Mouse (Mus musculus) heart, embryonic 15.5 days (tissue): ENCODE data around the gene Hnrnpa0. TPM values are rescaled to one million over a fixed set of nuclear protein-coding genes. Genes with fewer than 3 reads are reported as not detected.

Source experiments
- ATAC-seq: fragments of 200-750 bp; cut with Nextera tagmentation; replicated peaks from 2 replicates; pipeline ENCODE4 v1.8.0; 2017; ENCODE audit warnings: low read depth, moderate TSS enrichment; ENCODE audit not compliant: insufficient number of reproducible peaks, insufficient read depth, low FRiP score
- H3K27ac ChIP-seq: fragments of 300-500 bp; sonication (generic); 2 replicates; pipeline ENCODE4 v1.5.1; 2015; ENCODE audit warnings: mild to moderate bottlenecking, inconsistent platforms
- H3K27me3 ChIP-seq: fragments of 300-500 bp; sonication (generic); 2 replicates; pipeline ENCODE4 v1.6.1; 2015; ENCODE audit warnings: inconsistent platforms
- H3K36me3 ChIP-seq: fragments of 300-500 bp; sonication (generic); 2 replicates; pipeline ENCODE4 v1.6.1; 2015; ENCODE audit warnings: mild to moderate bottlenecking, inconsistent platforms
- H3K4me1 ChIP-seq: fragments of 300-500 bp; sonication (generic); replicated peaks from 2 replicates; pipeline ENCODE4 v1.6.1; 2015; ENCODE audit warnings: inconsistent platforms
- H3K4me2 ChIP-seq: fragments of 300-500 bp; sonication (generic); 2 replicates; pipeline ENCODE4 v1.6.1; 2015; ENCODE audit warnings: inconsistent platforms, mild to moderate bottlenecking, moderate library complexity
- H3K4me3 ChIP-seq: fragments of 300-500 bp; sonication (generic); 2 replicates; pipeline ENCODE4 v1.5.1; 2015; ENCODE audit warnings: mild to moderate bottlenecking, inconsistent platforms
- H3K9ac ChIP-seq: fragments of 300-500 bp; sonication (generic); 2 replicates; pipeline ENCODE4 v1.6.1; 2015; ENCODE audit warnings: mild to moderate bottlenecking, inconsistent platforms
- H3K9me3 ChIP-seq: fragments of 300-500 bp; sonication (generic); replicated peaks from 2 replicates; pipeline ENCODE4 v1.6.1; 2016; ENCODE audit warnings: inconsistent platforms
- WGBS: fragments of 180-500 bp; shearing (Covaris S2); methylation state at CpG from one replicate; pipeline ENCODE4 v1.1.7; 2015; ENCODE audit warnings: mixed read lengths; 5-methylcytosine and 5-hydroxymethylcytosine counted together
- polyA plus RNA-seq: library from polyadenylated mRNA; unstranded; fragments of >200 nt; fragmentation: Nextera tagmentation; extraction: Ambion mirVana; gene quantifications from 2 replicates; pipeline ENCODE4 v1.2.1, GENCODE M21; 2015

The Hnrnpa0 gene
- polyA plus RNA-seq: 15.9 and 21.0 TPM in 2 replicates

DNA sequence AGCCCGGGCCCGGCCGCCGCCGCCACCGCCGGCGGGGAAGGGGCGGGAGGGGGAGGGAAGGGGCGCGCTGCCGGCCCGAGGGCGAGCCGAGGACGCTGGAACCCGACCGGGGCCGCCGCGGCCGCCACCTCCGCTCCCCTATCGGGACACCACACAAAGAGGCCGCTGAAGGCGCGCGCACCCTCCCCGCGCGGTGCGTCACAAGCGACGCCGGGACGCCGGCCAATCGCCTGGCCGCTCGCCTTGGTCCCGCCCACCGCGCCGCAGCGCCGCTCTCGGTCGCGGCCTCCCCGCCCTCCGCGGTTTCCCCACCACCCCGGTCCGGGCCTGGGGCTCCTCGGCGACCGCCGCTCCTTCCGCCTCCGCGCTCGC is at the start of gene Hnrnpa0:
TSS of gene Hnrnpa0 (minus strand) at position 161 of the 372 bp plus-strand sequence.
- Histone ChIP-seq H3K27me3 (no peaks in the 10 kb centered on the region), H3K4me2 (peak within 1 kb of the TSS; percentile 69), H3K9me3 (no peaks in the 10 kb centered on the region), H3K36me3 (no peaks in the 10 kb centered on the region), H3K9ac (peak within 1 kb of the TSS; percentile 98), H3K27ac (peak within 1 kb of the TSS; percentile 95), H3K4me3 (peak within 1 kb of the TSS; percentile 92), H3K4me1 (peaks cover 29% of the 10 kb centered on the region)
- 2% methylated on average over 47 of the region's 62 CpGs for WGBS
- peak; percentile 93 for ATAC-seq

DNA sequence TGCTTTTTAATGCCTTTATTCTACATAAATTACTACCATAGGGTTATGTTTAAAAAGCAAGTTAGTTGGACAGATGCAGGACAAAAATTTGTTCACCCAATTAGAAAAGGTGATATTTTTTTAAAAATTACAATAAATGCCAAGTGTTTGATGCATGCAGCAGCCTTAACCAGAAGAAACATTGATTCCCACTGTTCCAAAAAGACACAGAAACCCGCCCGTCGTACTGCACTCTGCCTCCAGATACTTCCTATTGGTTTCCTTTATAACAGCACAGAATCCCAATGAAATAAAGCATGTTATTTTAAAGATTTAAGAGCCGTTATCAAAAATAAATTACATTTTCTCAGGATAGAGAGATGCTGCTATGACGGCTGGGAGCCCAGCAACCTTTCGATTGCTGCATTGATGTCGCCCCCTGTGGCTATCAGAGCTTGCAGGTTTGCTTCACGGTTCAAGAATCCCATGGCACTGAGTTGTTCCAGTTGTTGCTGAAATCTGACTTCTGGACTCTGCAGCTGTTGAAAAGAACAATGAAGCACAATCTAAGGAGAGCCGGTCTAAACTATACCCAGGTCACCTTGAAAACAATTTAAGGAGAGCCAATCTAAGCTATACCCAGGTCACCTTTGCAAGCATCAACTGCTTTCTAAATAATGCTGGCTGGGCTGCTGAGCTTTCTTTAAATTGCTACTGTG is 49.3 kb upstream of the Hnrnpa0 start:
- Histone ChIP-seq H3K9ac (no peak overlapping the region), H3K9me3 (no peaks in the 10 kb centered on the region), H3K4me2 (no peak overlapping the region), H3K36me3 (peaks cover 58% of the 10 kb centered on the region), H3K27ac (no peak overlapping the region), H3K27me3 (no peaks in the 10 kb centered on the region), H3K4me1 (no peaks in the 10 kb centered on the region), H3K4me3 (no peak overlapping the region)
- no peak for ATAC-seq
- WGBS: 76% methylated on average over 9 of the region's 9 CpGs

GRCm38 (mm10) chr13:58176105-58176504 is 47.7 kb upstream of the Hnrnpa0 start:
- no peaks in the 10 kb centered on the region for H3K4me1 ChIP-seq
- H3K4me3 ChIP-seq: no peak overlapping the region
- H3K9me3 ChIP-seq: no peaks in the 10 kb centered on the region
- H3K9ac ChIP-seq: no peak overlapping the region
- H3K4me2 ChIP-seq: no peak overlapping the region
- 82% methylated on average over 3 of the region's 3 CpGs for WGBS
- no peaks in the 10 kb centered on the region for H3K27me3 ChIP-seq
- no peak for ATAC-seq
- no peak overlapping the region for H3K27ac ChIP-seq
- H3K36me3 ChIP-seq: peaks cover 57% of the 10 kb centered on the region

DNA sequence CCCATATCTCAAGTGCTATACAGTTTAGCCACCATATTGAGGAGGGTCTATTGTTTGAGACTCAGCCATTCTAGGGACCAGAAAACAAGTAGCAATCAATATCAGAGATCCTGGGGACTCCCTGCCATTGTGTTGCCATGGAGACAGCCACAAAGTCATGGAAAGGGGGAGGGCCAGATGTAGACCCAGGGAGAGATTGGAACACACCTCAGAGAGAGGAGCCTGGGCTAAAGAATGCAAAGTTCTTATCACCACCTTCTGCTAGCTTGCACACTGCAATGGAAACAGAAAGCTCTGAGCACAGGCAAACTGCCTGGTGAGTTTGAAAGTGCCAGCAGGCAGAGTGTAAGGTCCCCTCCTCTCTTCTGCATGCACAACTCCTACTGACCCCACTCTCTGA is 39.8 kb upstream of the Hnrnpa0 start:
- no peak for ATAC-seq
- Histone ChIP-seq H3K9me3 (no peaks in the 10 kb centered on the region; the same call in 1 of the 2 replicates), H3K4me2 (no peak overlapping the region), H3K4me3 (no peak overlapping the region), H3K4me1 (no peaks in the 10 kb centered on the region), H3K27ac (no peak overlapping the region), H3K27me3 (no peaks in the 10 kb centered on the region), H3K36me3 (peaks cover 7% of the 10 kb centered on the region; the same call in 1 of the 2 replicates), H3K9ac (no peak overlapping the region)

GRCm38 (mm10) chr13:58163343-58163742 is 35.0 kb upstream of the Hnrnpa0 start:
- H3K27me3 ChIP-seq: no peaks in the 10 kb centered on the region
- no peak overlapping the region for H3K4me3 ChIP-seq
- H3K9ac ChIP-seq: no peak overlapping the region
- H3K4me2 ChIP-seq: no peak overlapping the region
- ATAC-seq: no peak
- 94% methylated on average over 12 of the region's 12 CpGs for WGBS
- H3K4me1 ChIP-seq: no peaks in the 10 kb centered on the region; the same call in 1 of the 2 replicates
- H3K9me3 ChIP-seq: peaks cover 5% of the 10 kb centered on the region; the same call in 1 of the 2 replicates
- H3K36me3 ChIP-seq: peaks cover 26% of the 10 kb centered on the region; the same call in 1 of the 2 replicates
- H3K27ac ChIP-seq: no peak overlapping the region

DNA sequence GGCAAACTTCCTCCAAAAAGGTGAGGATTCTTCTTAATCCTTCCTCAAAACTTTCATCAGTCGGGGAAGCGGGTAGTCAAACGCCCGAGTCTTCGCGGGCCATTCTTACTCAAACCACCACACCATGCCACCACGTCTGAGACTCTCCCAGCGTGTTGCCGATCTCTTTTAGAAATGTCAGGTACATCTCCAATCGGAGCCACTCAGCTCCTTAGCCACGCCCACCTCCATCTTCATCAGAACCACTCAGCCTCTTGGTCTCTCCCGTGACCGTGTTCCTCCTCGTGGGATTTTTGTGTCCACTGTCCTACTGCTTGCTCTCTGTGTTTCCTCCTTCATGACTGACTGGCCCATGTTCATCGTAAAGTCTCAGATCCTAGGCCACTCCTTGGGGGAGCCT is 32.4 kb upstream of the Hnrnpa0 start:
- H3K9ac ChIP-seq: no peak overlapping the region
- H3K36me3 ChIP-seq: peaks cover 26% of the 10 kb centered on the region; the same call in 1 of the 2 replicates
- no peak overlapping the region for H3K27ac ChIP-seq
- no peaks in the 10 kb centered on the region for H3K27me3 ChIP-seq
- peaks cover 6% of the 10 kb centered on the region for H3K4me1 ChIP-seq
- no peak overlapping the region for H3K4me2 ChIP-seq
- H3K9me3 ChIP-seq: peaks cover 5% of the 10 kb centered on the region; the same call in 1 of the 2 replicates
- 94% methylated on average over 15 of the region's 15 CpGs for WGBS
- no peak for ATAC-seq
- no peak overlapping the region for H3K4me3 ChIP-seq

DNA sequence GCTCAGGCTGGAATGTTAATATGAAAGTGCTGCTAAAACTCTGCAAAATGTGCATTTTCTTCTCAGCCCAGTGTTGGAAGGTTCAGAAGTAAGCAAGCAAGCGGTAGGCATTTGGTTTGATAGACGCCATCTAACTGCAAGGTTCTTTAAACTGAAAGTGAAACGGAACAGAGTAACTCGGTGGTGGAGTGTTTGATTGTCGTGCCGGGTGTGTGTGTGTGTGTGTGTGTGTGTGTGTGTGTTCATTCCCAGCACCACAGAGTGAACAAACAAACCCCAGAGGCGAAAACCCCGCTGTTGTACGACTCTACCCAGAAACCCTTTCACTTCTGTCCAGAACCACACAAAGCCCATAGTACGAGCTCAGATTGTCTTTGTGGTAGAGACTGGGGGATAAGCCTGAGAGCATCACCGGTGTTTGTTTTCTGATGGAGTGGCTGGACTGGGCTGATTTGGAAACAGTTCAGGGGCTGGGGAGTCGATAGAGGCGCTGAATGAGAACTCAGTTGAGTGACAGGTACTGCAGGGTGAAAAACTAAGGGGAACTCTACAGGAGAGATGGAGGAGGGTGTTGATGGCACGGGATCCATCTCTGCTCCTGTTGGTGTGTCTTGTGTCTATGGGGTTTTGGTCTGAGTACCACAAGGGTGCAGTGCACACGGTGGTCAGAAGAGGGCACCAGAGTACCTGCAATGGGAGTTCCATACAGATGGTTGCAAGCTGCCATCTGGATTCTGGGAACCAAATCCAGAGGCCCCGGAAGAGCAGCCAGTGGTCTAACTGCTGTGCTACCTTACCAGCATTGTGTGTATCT is 29.9 kb upstream of the Hnrnpa0 start:
- peaks cover 26% of the 10 kb centered on the region; the same call in 1 of the 2 replicates for H3K36me3 ChIP-seq
- ATAC-seq: peak; percentile 62; the same call in 1 of the 2 replicates
- H3K9ac ChIP-seq: peak overlapping the region; percentile 69
- H3K4me1 ChIP-seq: peaks cover 6% of the 10 kb centered on the region
- H3K4me3 ChIP-seq: peak overlapping the region; percentile 92
- H3K4me2 ChIP-seq: peak overlapping the region; percentile 95
- H3K27ac ChIP-seq: peak overlapping the region; percentile 72
- no peaks in the 10 kb centered on the region for H3K27me3 ChIP-seq
- 0 out of 2 replicates have a peak, but pooled peaks cover 5% of the 10 kb centered on the region for H3K9me3 ChIP-seq
- WGBS: 9% methylated on average over 16 of the region's 16 CpGs

- ATAC-seq: peak; percentile 86
- Histone ChIP-seq H3K27ac (peak within 1 kb of the TSS; percentile 72), H3K4me3 (peak within 1 kb of the TSS; percentile 92), H3K27me3 (no peaks in the 10 kb centered on the region), H3K9ac (peak within 1 kb of the TSS; percentile 69), H3K4me2 (peak within 1 kb of the TSS; percentile 95), H3K36me3 (peaks cover 22% of the 10 kb centered on the region; the same call in 1 of the 2 replicates), H3K9me3 (0 out of 2 replicates have a peak, but pooled peaks cover 5% of the 10 kb centered on the region), H3K4me1 (peaks cover 6% of the 10 kb centered on the region)
- WGBS: under 1% methylated on average over 30 of the region's 30 CpGs
Observed at GRCm38 (mm10) chr13:58157447-58158098, 29.2 kb upstream of the Hnrnpa0 start, which contains the start of gene Idnk. Gene Idnk (plus strand): TSS chr13:58157649.

GRCm38 (mm10) chr13:58157036-58157435 is 28.7 kb upstream of the Hnrnpa0 start:
- H3K36me3 ChIP-seq: peaks cover 18% of the 10 kb centered on the region; the same call in 1 of the 2 replicates
- H3K27me3 ChIP-seq: no peaks in the 10 kb centered on the region
- H3K9ac ChIP-seq: peak overlapping the region; percentile 69
- WGBS: 16% methylated on average over 8 of the region's 8 CpGs
- H3K9me3 ChIP-seq: 0 out of 2 replicates have a peak, but pooled peaks cover 5% of the 10 kb centered on the region
- H3K27ac ChIP-seq: no peak overlapping the region
- no peak for ATAC-seq
- H3K4me1 ChIP-seq: peaks cover 6% of the 10 kb centered on the region
- peak overlapping the region; percentile 95 for H3K4me2 ChIP-seq
- H3K4me3 ChIP-seq: peak overlapping the region; percentile 92

DNA sequence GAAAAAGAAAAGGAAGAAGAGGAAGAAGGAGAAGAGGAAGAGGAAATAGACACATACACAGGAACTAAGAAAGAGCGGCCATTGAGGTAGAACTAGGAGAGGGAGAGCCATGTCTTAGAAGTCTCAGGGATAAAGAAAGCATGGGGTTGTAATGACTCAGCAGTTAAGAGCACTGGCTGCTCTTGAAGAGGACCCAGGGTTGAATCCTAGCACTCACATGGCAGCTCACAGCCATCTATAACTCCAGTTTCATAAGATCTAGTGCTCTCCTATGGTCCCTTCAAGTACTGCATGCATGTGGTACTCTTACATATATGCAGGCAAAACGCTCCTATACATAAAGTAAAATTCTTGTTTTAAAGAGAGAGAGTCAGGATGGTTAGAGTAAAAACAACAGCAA is 27.7 kb upstream of the Hnrnpa0 start:
- H3K9me3 ChIP-seq: no peaks in the 10 kb centered on the region
- H3K27me3 ChIP-seq: no peaks in the 10 kb centered on the region
- H3K4me2 ChIP-seq: no peak overlapping the region
- ATAC-seq: no peak
- WGBS: 90% methylated on average over 2 of the region's 2 CpGs
- H3K27ac ChIP-seq: no peak overlapping the region
- H3K9ac ChIP-seq: no peak overlapping the region
- peaks cover 6% of the 10 kb centered on the region for H3K4me1 ChIP-seq
- H3K36me3 ChIP-seq: peaks cover 9% of the 10 kb centered on the region; the same call in 1 of the 2 replicates
- H3K4me3 ChIP-seq: no peak overlapping the region

DNA sequence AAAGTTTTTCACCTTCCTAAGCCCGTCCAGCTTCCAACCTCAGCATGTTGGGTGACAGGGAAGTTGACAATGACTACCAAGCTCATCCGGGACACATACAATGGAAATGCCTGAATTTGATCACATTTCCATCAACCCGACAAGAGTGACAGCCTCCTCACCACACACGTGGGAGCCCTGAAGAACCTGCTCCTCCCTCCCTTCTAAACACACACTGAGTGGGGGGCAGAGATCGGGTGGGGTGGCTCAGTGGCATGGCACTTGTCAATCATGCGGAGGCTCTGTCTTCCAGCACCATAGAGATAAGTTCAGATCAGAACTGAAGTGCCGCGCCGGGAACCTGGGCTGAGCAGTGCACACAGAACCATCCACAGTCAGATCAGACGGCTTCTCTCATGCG is 22.1 kb upstream of the Hnrnpa0 start:
- Histone ChIP-seq H3K9ac (no peak overlapping the region), H3K27me3 (no peaks in the 10 kb centered on the region), H3K27ac (no peak overlapping the region), H3K4me1 (peaks cover 4% of the 10 kb centered on the region), H3K9me3 (no peaks in the 10 kb centered on the region), H3K36me3 (no peaks in the 10 kb centered on the region), H3K4me2 (no peak overlapping the region), H3K4me3 (no peak overlapping the region)
- no peak for ATAC-seq
- WGBS: 69% methylated on average over 11 of the region's 11 CpGs
